Mouse (Mus musculus): ENCODE results near the gene Dennd6b.

Dennd6b gene

DNA sequence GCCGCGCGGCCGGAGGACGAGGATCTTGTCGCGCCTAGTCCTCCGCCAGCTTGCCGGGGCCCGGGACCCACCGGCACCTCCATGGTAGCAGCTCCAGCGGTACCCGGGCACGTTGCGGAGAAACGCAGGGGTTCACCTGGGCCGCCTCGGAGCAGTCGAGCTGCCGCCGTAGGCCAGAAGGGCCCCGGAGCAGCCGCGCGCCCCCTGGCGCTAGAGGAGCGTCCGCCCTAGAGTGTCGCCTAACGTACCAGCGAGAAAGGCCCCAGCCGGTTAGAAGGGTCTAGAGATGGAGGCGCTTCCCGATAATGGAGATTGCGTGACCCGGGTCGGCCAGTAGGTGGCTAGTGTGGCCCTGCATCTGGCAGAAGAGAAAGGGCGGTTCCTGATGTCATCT, at the start of gene Dennd6b:
Gene Dennd6b, minus strand, starts transcription at position 184 of the 394 bp plus-strand sequence.
- DNase-seq (ENCODE audit: low read depth) = peak; percentile 97

GRCm38 (mm10) chr15:89241025-89241424, 44.7 kb upstream of the Dennd6b start:
- DNase-seq (ENCODE audit: low read depth) = no peak

GRCm38 (mm10) chr15:89239751-89240392, 43.6 kb upstream of the Dennd6b start:
- no peak for DNase-seq (ENCODE audit: low read depth)

GRCm38 (mm10) chr15:89234052-89234451, 37.8 kb upstream of the Dennd6b start:
- no peak for DNase-seq (ENCODE audit: low read depth)

- DNase-seq (ENCODE audit: low read depth) = peak; percentile 21
These were observed 37.3 kb upstream of the Dennd6b start for GRCm38 (mm10) chr15:89233586-89233985.

GRCm38 (mm10) chr15:89215611-89216233, 19.4 kb upstream of the Dennd6b start:
- DNase-seq (ENCODE audit: low read depth) = peak; percentile 78

GRCm38 (mm10) chr15:89214953-89215352, 18.7 kb upstream of the Dennd6b start:
- DNase-seq (ENCODE audit: low read depth) = no peak

DNA sequence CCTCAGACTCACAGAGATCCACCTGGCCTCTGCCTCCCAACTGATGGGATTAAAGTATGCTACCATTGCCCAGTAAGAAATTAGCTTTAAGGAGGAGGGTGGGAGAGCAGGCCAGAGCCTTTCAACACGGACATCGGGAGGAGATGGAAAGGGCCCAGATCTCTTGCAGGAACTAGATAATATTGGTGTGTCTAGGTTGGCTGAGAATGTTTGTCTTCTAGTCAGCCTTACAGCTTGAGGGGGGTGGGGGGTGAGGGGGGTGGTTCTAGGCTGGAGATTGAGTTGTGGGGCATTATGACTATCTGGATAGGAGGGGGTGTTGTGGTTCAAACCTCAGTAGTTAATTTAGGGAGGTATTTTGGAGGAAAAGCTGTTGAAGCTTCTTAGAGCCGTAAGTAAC, 17.2 kb upstream of the Dennd6b start:
- DNase-seq (ENCODE audit: low read depth) = peak; percentile 14

DNA sequence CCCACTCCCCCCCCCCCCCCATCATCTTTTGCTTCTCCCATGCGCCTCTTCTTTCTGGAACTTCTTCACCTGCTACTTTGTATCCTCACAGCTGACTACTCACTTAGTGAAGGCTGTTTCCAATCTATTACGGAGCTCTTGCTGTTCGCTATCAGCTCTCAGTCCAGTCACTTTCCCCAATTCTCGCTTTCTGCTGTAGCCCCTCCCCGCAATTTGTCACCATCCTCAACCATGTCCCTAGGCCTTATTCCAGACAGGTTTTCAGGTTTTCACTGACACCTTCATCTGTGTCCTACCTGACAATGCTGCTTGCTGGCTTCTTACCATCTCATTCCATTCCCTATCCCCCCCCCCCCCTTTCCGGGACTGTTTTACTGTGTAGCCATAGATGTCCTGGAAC, 16.2 kb upstream of the Dennd6b start:
- no peak for DNase-seq (ENCODE audit: low read depth)

- DNase-seq (ENCODE audit: low read depth) = peak; percentile 56
These were observed 15.6 kb upstream of the Dennd6b start for GRCm38 (mm10) chr15:89211716-89212461.

DNA sequence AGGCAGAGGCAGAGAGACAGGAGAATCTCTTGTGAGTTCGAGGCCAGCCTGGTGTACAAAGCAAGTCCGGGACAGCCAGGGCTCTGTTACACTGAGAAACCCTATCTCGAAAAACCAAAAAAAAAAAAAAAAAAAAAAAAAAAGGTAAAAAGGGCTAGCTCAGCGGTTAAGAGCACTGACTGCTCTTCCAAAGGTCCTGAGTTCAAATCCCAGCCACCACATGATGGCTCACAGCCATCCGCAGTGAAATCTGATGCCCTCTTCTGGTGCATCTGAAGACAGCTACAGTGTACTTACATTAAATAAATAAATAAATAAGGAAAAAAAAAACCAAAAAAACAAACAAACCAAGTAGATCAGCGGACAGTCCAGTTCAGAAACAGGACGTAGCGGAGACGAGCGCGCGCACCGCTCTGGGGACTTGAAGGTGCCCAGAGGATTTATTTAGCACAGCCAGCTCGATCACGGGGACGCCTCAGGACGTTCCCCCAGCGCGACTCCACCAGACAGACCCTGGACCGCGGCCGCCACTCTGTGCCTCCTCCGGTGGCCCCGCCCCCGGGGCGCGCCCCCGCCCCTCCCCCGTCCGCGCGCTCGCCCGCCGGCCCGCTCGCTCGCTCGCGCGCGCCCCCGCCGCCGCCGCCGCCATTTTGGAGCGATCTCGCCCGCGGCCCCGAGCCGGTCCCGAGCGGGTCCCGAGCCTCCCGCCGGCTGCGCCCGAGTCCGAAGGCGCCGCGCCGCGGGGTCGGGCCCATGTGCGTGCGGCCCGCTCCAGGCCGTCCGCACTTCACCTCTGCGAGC, 14.8 kb upstream of the Dennd6b start, which contains the start of gene Ppp6r2:
Gene Ppp6r2, plus strand, starts transcription at position 639 of the 801 bp plus-strand sequence.
- peak; percentile 40 for DNase-seq (ENCODE audit: low read depth)

- peak; percentile 89 for DNase-seq (ENCODE audit: low read depth)
These were observed 13.8 kb upstream of the Dennd6b start for GRCm38 (mm10) chr15:89209886-89210761.

GRCm38 (mm10) chr15:89207457-89207856, 11.2 kb upstream of the Dennd6b start:
- DNase-seq (ENCODE audit: low read depth) = no peak

- DNase-seq (ENCODE audit: low read depth) = no peak
These were observed 760 bp upstream of the Dennd6b start for GRCm38 (mm10) chr15:89197056-89197455.

DNA sequence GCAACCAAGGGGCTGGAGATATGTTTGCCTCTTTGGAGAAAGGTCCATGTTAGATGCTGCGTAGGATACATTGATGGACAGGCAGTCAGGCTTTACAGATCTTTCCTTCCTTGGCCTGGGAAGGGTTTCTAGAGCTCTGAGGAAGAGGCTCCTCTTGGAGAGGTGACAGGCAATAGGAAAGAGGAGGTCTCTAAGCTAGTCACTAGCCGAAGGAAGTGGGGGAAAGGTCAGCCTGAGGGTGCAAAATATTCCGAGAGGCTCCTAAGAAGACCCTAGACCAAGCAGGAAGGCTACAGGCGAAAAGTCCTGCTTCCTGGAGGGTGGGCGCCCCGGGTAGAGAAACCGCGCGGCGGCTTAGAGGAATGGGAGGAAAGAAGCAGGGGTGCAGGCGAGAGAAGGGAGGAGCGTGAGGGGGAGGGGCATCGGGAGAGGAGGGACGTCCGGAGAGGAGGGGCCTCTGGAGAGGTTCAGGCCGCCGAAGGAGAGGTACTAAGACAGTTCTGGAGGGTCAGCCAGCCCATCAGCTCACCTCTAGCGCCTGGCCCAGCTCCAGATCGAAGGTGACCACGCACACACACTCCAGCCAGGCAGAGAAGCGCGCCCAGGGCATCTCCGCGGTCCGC, 495 bp downstream of the Dennd6b start:
- DNase-seq (ENCODE audit: low read depth) = peak; percentile 72

GRCm38 (mm10) chr15:89195261-89195681, 1.0 kb downstream of the Dennd6b start:
- no peak for DNase-seq (ENCODE audit: low read depth)

GRCm38 (mm10) chr15:89184937-89185227, 11.4 kb downstream of the Dennd6b start:
- no peak for DNase-seq (ENCODE audit: low read depth)

DNA sequence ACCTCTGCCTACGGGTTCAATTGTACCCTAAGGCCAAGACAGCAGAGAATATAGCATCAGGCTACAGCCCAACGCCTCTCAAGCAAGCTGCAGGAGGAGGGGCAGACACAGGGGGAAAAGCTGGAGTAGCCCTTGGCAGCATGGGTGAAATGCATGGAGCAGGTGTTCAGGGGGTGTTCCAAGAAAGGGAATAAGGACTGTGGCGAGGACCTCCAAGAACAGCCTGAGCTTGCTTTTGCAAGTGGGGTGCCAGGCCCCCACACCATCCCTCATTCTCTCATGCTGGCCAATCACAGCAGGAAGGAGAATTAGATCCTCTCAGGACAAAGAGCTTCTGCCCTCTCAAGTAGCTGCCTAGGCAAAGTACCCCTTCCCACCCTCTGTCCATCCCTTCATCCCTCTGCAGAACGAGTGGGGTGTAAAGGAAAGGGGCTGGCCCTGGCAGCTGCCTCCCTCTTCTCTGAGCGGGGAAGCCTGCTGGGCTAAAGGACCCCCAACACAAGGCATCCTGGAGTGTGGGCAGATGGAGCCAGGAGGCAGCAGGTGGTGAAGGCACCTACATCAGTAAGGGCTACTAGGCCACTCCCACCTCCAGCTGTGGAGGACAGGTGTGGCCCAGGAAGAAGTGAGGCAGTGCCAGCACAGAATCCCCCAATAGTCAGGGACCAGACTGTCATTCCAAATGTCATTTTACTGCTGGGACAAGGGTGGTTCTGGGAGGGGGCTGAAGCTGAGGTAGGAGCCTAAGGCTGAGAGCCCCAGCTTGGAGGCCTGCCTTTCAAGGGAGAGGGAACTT, 12.0 kb downstream of the Dennd6b start:
- DNase-seq (ENCODE audit: low read depth) = no peak

DNA sequence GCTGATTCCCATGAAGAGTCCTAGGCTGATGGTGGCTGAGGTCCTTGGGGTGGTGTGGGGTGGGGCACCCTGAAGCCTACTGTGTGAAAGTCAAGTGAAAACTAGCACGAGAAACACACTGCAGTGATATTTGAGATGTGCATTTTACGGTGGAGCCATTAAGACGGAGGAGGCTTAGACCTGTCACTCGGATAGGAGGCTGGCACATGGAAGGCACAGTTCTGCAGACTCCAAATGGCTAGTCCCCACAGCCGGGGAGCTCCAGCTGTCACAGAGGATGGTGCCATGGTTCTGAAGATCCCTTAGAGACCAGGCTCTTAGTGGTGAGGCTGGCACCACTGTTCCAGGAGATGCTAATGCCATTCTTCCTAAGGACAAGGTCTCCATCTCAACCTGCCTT, 13.5 kb downstream of the Dennd6b start:
- no peak for DNase-seq (ENCODE audit: low read depth)

- no peak for DNase-seq (ENCODE audit: low read depth)
These were observed 14.0 kb downstream of the Dennd6b start for GRCm38 (mm10) chr15:89182328-89182741.
